Mouse (Mus musculus) G1E (cell line): ENCODE results near the gene Zgpat. TPM values are rescaled to one million over a fixed set of nuclear protein-coding genes. Genes with fewer than 3 reads are reported as not detected.

Experiments used
- ATAC-seq: 2 replicates; pipeline ENCODE4 v1.8.0; 2016; ENCODE audit warnings: mild to moderate bottlenecking; ENCODE audit not compliant: insufficient number of reproducible peaks, poor library complexity, low FRiP score, severe bottlenecking; ENCODE audit errors: extremely low read depth
- DNase-seq: peaks from one replicate; pipeline ENCODE4 v3.0.0; 2012; ENCODE audit warnings: low spot score
- H3K27me3 ChIP-seq: 2 replicates; pipeline ENCODE4 v1.6.1; 2012; ENCODE audit warnings: mild to moderate bottlenecking, low read length, inconsistent platforms; ENCODE audit not compliant: insufficient read depth
- H3K36me3 ChIP-seq: replicated peaks from 2 replicates; pipeline ENCODE3; 2012; ENCODE audit warnings: mild to moderate bottlenecking, inconsistent platforms
- H3K4me1 ChIP-seq: 2 replicates; pipeline ENCODE4 v1.6.1; 2012; ENCODE audit warnings: low read depth, low read length, inconsistent platforms, mixed read lengths; ENCODE audit not compliant: insufficient read depth
- H3K4me3 ChIP-seq: 2 replicates; pipeline ENCODE4 v1.5.1; 2012; ENCODE audit warnings: low read depth, mild to moderate bottlenecking, inconsistent platforms, low read length, moderate library complexity, mixed read lengths
- H3K9me3 ChIP-seq: replicated peaks from 2 replicates; pipeline ENCODE4 v1.6.1; 2012; ENCODE audit warnings: inconsistent platforms
- CTCF ChIP-seq: IDR thresholded peaks from 2 replicates; pipeline ENCODE4 v1.5.1; 2012; ENCODE audit warnings: low read depth, low read length, inconsistent platforms, mixed read lengths
- GATA1 ChIP-seq: IDR thresholded peaks from 2 replicates; pipeline ENCODE4 v1.6.1; 2012; ENCODE audit warnings: borderline replicate concordance, low read length, inconsistent platforms, mixed read lengths
- GATA2 ChIP-seq: IDR thresholded peaks from 2 replicates; pipeline ENCODE4 v1.6.1; 2012; ENCODE audit warnings: low read depth, low read length, inconsistent platforms, borderline replicate concordance
- POLR2AphosphoS5 ChIP-seq: IDR thresholded peaks from 2 replicates; pipeline ENCODE4 v1.6.1; 2012; ENCODE audit warnings: low read depth, low read length, inconsistent platforms; ENCODE audit not compliant: insufficient replicate concordance
- TAL1 ChIP-seq: conservative IDR thresholded peaks from 2 replicates; pipeline ENCODE4 v1.6.1; 2012; ENCODE audit warnings: low read depth, low read length, inconsistent platforms, mixed read lengths
- polyA plus RNA-seq: library from polyadenylated mRNA; stranded (reverse); fragments of >175 nt; gene quantifications from 2 replicates; pipeline ENCODE4 v1.2.3, GENCODE M21; 2012
- total RNA-seq, 2 experiments: library from RNA; stranded (forward) in 1 of 2; stranded (reverse) in 1 of 2; fragments of 200-1000 nt in 1 of 2; fragments of >200 nt in 1 of 2; fragmentation: Nextera tagmentation in 1 of 2; gene quantifications; 2 replicates each; pipeline ENCODE4 v1.2.3; 2014 to 2017

Gene Zgpat
- total and polyA plus RNA-seq, 3 experiments = 22.2 to 40.5 (median 28.1) TPM

DNA sequence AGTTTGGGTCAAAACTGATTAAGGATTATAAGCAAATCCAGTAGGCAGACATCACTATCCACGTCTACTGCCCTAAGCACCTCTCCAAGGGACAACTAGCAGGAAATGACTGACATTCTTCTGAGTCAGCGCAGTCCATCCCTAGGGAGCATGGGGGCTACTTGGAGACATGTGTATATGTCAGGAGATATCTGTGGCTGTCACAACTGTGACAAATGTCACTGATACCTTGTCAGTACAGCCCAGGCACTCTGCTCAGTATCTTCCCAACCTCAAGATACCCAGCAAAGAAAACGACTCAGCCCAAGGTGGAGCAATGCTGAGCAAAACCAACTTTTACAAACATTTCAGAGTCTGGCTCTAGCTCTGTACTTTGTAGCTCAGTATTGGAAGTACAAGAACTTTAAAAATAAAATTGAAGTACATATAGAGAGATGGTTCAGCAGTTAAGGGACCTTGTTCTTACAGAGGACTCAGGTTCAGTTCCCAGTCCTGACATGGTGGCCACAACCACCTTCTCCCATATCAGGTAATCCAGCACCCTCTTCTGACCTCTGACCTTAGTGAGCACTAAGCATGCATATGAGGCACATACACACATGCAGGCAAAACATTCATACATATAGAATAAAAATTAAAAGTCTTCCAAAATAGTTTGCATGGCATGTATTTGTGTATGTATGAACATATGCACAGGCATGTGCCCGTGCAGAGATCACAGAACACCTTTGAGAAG lies 56.3 kb downstream of the Zgpat start:
- ATAC-seq (no peak), DNase-seq (no peak)
- H3K27me3 ChIP-seq = peaks cover 31% of the 10 kb centered on the region
- no peaks in the 10 kb centered on the region for H3K36me3 ChIP-seq
- H3K4me3 ChIP-seq = no peak overlapping the region
- no peaks in the 10 kb centered on the region for H3K9me3 ChIP-seq
- H3K4me1 ChIP-seq = no peaks in the 10 kb centered on the region
- TF ChIP-seq POLR2AphosphoS5 (no peak), TAL1 (no peak), CTCF (no peak), GATA2 (no peak), GATA1 (no peak)

DNA sequence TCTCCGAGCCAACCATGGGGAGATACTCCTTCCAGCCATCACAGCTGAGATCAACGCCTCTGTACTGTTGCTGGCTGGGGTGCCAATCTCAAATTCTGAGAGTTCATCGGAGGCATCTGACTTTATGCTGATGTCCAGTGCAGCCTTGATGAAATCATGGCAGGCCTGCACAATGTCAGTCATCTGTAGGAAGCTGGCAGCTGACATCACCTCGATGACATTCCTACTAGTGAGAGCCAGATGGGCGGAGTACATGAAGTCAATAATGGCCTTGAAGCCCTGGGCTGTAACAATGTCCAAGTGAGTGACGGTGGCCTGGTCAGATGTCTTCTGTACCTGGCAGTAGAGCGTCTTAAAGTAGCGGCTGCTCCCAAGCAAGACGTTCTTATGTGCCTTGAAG lies 59.1 kb downstream of the Zgpat start:
- no peak for TF ChIP-seq CTCF
- TF ChIP-seq GATA1 = no peak
- no peak for TF ChIP-seq TAL1
- no peak for TF ChIP-seq GATA2
- TF ChIP-seq POLR2AphosphoS5 = no peak
- Histone ChIP-seq H3K9me3 (no peaks in the 10 kb centered on the region), H3K36me3 (no peaks in the 10 kb centered on the region), H3K4me1 (no peaks in the 10 kb centered on the region), H3K4me3 (no peak overlapping the region), H3K27me3 (peaks cover 25% of the 10 kb centered on the region)
- DNase-seq = no peak
- ATAC-seq = no peak

Other genes with a start within 250 kb of the Zgpat start
- 1.6 TPM in 1 of 2 replicates, not detected in the other for gene Kcnq2, start 229.6 kb upstream of the Zgpat start, total RNA-seq (2014; fragmentation: Nextera tagmentation)
- gene Kcnq2, start 229.6 kb upstream of the Zgpat start, total RNA-seq (2017) = 0.23 and 0.44 TPM in 2 replicates
- not detected in 2 replicates for gene Kcnq2, start 229.6 kb upstream of the Zgpat start, polyA plus RNA-seq
- not detected in 2 replicates for gene Eef1a2, start 207.9 kb upstream of the Zgpat start, total RNA-seq (2014; fragmentation: Nextera tagmentation)
- gene Eef1a2, start 207.9 kb upstream of the Zgpat start, total RNA-seq (2017) = 0.05 TPM in 1 of 2 replicates, not detected in the other
- not detected in 2 replicates for gene Eef1a2, start 207.9 kb upstream of the Zgpat start, polyA plus RNA-seq
- 148 and 153 TPM in 2 replicates for gene Ppdpf, start 177.7 kb upstream of the Zgpat start, total RNA-seq (2014; fragmentation: Nextera tagmentation)
- 58.4 and 74.0 TPM in 2 replicates for gene Ppdpf, start 177.7 kb upstream of the Zgpat start, total RNA-seq (2017)
- gene Ppdpf, start 177.7 kb upstream of the Zgpat start, polyA plus RNA-seq = 143 and 210 TPM in 2 replicates
- not detected in 2 replicates for gene Ptk6, start 162.1 kb upstream of the Zgpat start, total RNA-seq (2014; fragmentation: Nextera tagmentation)
- gene Ptk6, start 162.1 kb upstream of the Zgpat start, total RNA-seq (2017) = 0.22 TPM in 1 of 2 replicates, not detected in the other
- gene Ptk6, start 162.1 kb upstream of the Zgpat start, polyA plus RNA-seq = not detected in 2 replicates
- gene Srms, start 151.7 kb upstream of the Zgpat start, total RNA-seq (2014; fragmentation: Nextera tagmentation) = 0.30 TPM in 1 of 2 replicates, not detected in the other
- gene Srms, start 151.7 kb upstream of the Zgpat start, total RNA-seq (2017) = 0.06 TPM in 1 of 2 replicates, not detected in the other
- gene Srms, start 151.7 kb upstream of the Zgpat start, polyA plus RNA-seq = not detected in 2 replicates
- gene Fndc11, start 144.9 kb upstream of the Zgpat start, total RNA-seq (2014; fragmentation: Nextera tagmentation) = not detected in 2 replicates
- 0.23 TPM in 1 of 2 replicates, not detected in the other for gene Fndc11, start 144.9 kb upstream of the Zgpat start, total RNA-seq (2017)
- not detected in 2 replicates for gene Fndc11, start 144.9 kb upstream of the Zgpat start, polyA plus RNA-seq
- 23.8 and 24.3 TPM in 2 replicates for gene Helz2, start 122.9 kb upstream of the Zgpat start, total RNA-seq (2014; fragmentation: Nextera tagmentation)
- 12.4 and 13.6 TPM in 2 replicates for gene Helz2, start 122.9 kb upstream of the Zgpat start, total RNA-seq (2017)
- gene Helz2, start 122.9 kb upstream of the Zgpat start, polyA plus RNA-seq = 11.6 and 13.4 TPM in 2 replicates
- 40.8 and 50.0 TPM in 2 replicates for gene Gmeb2, start 76.9 kb upstream of the Zgpat start, total RNA-seq (2014; fragmentation: Nextera tagmentation)
- gene Gmeb2, start 76.9 kb upstream of the Zgpat start, total RNA-seq (2017) = 12.8 and 15.6 TPM in 2 replicates
- 12.2 and 18.1 TPM in 2 replicates for gene Gmeb2, start 76.9 kb upstream of the Zgpat start, polyA plus RNA-seq
- not detected in 2 replicates for gene Stmn3, start 50.4 kb upstream of the Zgpat start, total RNA-seq (2014; fragmentation: Nextera tagmentation)
- gene Stmn3, start 50.4 kb upstream of the Zgpat start, total RNA-seq (2017) = not detected in 2 replicates
- not detected in 2 replicates for gene Stmn3, start 50.4 kb upstream of the Zgpat start, polyA plus RNA-seq
- 79.8 and 89.5 TPM in 2 replicates for gene Rtel1, start 45.2 kb upstream of the Zgpat start, total RNA-seq (2014; fragmentation: Nextera tagmentation)
- gene Rtel1, start 45.2 kb upstream of the Zgpat start, total RNA-seq (2017) = 59.2 and 80.4 TPM in 2 replicates
- 17.9 and 24.5 TPM in 2 replicates for gene Rtel1, start 45.2 kb upstream of the Zgpat start, polyA plus RNA-seq
- 32.8 and 35.0 TPM in 2 replicates for gene Arfrp1, start 476 bp downstream of the Zgpat start, total RNA-seq (2014; fragmentation: Nextera tagmentation)
- gene Arfrp1, start 476 bp downstream of the Zgpat start, total RNA-seq (2017) = 28.5 and 32.1 TPM in 2 replicates
- 17.5 and 25.0 TPM in 2 replicates for gene Arfrp1, start 476 bp downstream of the Zgpat start, polyA plus RNA-seq
- gene Lime1, start 15.2 kb downstream of the Zgpat start, total RNA-seq (2014; fragmentation: Nextera tagmentation) = 13.8 and 16.1 TPM in 2 replicates
- gene Lime1, start 15.2 kb downstream of the Zgpat start, total RNA-seq (2017) = 15.3 and 18.9 TPM in 2 replicates
- gene Lime1, start 15.2 kb downstream of the Zgpat start, polyA plus RNA-seq = 23.9 and 29.9 TPM in 2 replicates
- gene Zbtb46, start 94.5 kb downstream of the Zgpat start, total RNA-seq (2014; fragmentation: Nextera tagmentation) = not detected in 2 replicates
- gene Zbtb46, start 94.5 kb downstream of the Zgpat start, total RNA-seq (2017) = 0.23 and 0.66 TPM in 2 replicates
- 0.04 TPM in 1 of 2 replicates, not detected in the other for gene Zbtb46, start 94.5 kb downstream of the Zgpat start, polyA plus RNA-seq
- not detected in 2 replicates for gene Abhd16b, start 128.3 kb downstream of the Zgpat start, total RNA-seq (2014; fragmentation: Nextera tagmentation)
- not detected in 2 replicates for gene Abhd16b, start 128.3 kb downstream of the Zgpat start, total RNA-seq (2017)
- gene Abhd16b, start 128.3 kb downstream of the Zgpat start, polyA plus RNA-seq = not detected in 2 replicates
- 56.4 and 65.2 TPM in 2 replicates for gene Tpd52l2, start 132.2 kb downstream of the Zgpat start, total RNA-seq (2014; fragmentation: Nextera tagmentation)
- 87.1 and 89.2 TPM in 2 replicates for gene Tpd52l2, start 132.2 kb downstream of the Zgpat start, total RNA-seq (2017)
- gene Tpd52l2, start 132.2 kb downstream of the Zgpat start, polyA plus RNA-seq = 45.3 and 47.1 TPM in 2 replicates
- 41.9 and 46.4 TPM in 2 replicates for gene Dnajc5, start 155.6 kb downstream of the Zgpat start, total RNA-seq (2014; fragmentation: Nextera tagmentation)
- gene Dnajc5, start 155.6 kb downstream of the Zgpat start, total RNA-seq (2017) = 49.5 and 52.7 TPM in 2 replicates
- gene Dnajc5, start 155.6 kb downstream of the Zgpat start, polyA plus RNA-seq = 34.3 and 34.8 TPM in 2 replicates
- 51.3 and 66.0 TPM in 2 replicates for gene Uckl1, start 220.0 kb downstream of the Zgpat start, total RNA-seq (2014; fragmentation: Nextera tagmentation)
- 54.9 and 63.9 TPM in 2 replicates for gene Uckl1, start 220.0 kb downstream of the Zgpat start, total RNA-seq (2017)
- gene Uckl1, start 220.0 kb downstream of the Zgpat start, polyA plus RNA-seq = 46.9 and 63.2 TPM in 2 replicates
- 53.1 and 60.8 TPM in 2 replicates for gene Prpf6, start 226.9 kb downstream of the Zgpat start, total RNA-seq (2014; fragmentation: Nextera tagmentation)
- gene Prpf6, start 226.9 kb downstream of the Zgpat start, total RNA-seq (2017) = 76.4 and 91.9 TPM in 2 replicates
- 20.3 and 27.8 TPM in 2 replicates for gene Prpf6, start 226.9 kb downstream of the Zgpat start, polyA plus RNA-seq
- gene Zfp512b, start 227.9 kb downstream of the Zgpat start, total RNA-seq (2014; fragmentation: Nextera tagmentation) = 19.9 and 40.5 TPM in 2 replicates
- 16.3 and 19.8 TPM in 2 replicates for gene Zfp512b, start 227.9 kb downstream of the Zgpat start, total RNA-seq (2017)
- gene Zfp512b, start 227.9 kb downstream of the Zgpat start, polyA plus RNA-seq = 88.2 and 90.0 TPM in 2 replicates
- 10.6 and 16.1 TPM in 2 replicates for gene Samd10, start 234.3 kb downstream of the Zgpat start, total RNA-seq (2014; fragmentation: Nextera tagmentation)
- 2.5 and 3.1 TPM in 2 replicates for gene Samd10, start 234.3 kb downstream of the Zgpat start, total RNA-seq (2017)
- 7.6 and 9.7 TPM in 2 replicates for gene Samd10, start 234.3 kb downstream of the Zgpat start, polyA plus RNA-seq